Mouse (Mus musculus) Muller cell, postnatal 12 days (primary cell): ENCODE measurements at regions not wholly inside any gene's neighbourhood (a gene's known extent, or its start where the extent isn't known, plus 50 kb on each side); places are given as distances from the start of the nearest gene placed in this dataset.

Experiments used
- DNase-seq: peaks from one replicate; pipeline ENCODE4 v3.0.0-alpha.2; 2015; ENCODE audit errors: inconsistent ontology term

DNA sequence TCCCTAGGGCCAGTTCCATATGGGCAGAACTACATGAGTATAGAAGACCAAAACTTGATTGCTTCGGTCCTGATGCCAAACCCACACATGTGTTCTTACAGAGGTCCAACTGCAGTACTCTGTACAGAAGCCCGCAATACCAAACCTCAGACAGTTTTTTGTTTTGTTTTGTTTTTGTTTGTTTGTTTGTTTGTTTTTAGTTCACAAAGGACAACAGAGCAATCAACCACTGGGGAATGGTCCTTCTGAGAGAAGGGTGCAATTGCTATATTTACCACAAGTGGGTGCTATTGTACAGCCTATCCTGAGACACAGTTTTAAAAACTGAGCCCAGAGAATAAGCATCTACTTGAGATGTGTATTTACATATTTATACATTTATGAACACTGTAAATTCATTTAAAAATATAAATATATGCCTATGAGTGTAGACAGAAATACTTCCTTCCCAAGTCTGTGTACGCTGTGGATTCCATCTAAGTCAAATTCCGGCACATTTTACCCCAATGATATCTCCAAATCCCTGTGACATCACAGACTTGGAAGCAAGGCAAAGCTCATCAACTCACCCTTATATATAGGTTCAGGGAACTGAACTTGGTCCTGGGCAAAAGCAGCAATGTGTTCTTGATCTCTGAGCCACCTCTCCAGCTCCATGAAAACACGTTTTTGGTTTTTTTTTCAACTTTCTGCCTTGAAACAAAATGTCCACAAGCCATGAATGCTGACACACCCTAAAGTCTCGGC lies 101.3 kb upstream of the A26c2 start:
- peak; percentile 2 for DNase-seq

DNA sequence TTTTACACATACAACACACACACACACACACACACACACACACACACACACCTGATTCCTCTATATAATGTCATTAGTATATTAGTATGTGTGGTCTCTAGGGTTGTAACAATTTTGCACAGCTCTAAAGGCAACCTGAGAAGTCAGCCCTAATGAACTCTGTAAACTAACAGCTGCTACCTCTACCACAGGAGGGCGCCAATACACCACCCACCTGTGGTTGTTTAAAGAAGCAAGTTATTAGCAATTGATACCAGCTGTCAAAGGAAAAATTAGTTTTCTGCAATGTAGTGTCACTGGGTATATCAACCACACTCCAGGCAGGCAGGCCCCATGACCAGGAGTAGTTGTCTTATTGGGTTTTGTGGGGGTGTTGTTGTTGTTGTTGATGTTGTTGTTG lies 98.8 kb upstream of the A26c2 start:
- DNase-seq = peak; percentile 20

GRCm38 (mm10) chr7:62894337-62894736 lies 70.9 kb upstream of the A26c2 start:
- DNase-seq = no peak

DNA sequence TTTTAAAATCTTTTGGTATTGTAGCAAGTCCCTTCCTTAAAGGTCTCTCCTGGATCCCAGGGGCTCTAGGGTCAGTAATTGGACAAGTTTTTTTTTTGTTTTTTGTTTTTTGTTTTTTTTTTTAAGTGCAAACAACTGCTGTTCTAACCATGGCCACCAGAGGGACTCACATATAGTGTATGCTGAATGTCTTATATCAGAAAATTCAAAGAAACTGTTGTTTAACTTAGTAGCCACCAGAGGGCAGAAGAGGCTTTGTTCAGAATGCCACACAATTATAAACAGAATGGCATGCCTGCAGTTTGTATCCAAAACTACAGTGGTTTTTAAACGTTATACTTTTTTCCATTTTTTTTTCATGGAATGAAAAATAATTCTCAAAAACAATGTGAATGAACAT lies 53.6 kb upstream of the A26c2 start:
- DNase-seq = peak; percentile 50
